Mouse (Mus musculus): ENCODE measurements around the gene Pitpnb. TPM values are rescaled to one million over a fixed set of nuclear protein-coding genes. Genes with fewer than 3 reads are reported as not detected.

Gene Pitpnb
- 33.3 and 36.0 TPM in 2 replicates for polyA plus RNA-seq (2015; fragmentation: Nextera tagmentation; extraction: Ambion mirVana)

DNA sequence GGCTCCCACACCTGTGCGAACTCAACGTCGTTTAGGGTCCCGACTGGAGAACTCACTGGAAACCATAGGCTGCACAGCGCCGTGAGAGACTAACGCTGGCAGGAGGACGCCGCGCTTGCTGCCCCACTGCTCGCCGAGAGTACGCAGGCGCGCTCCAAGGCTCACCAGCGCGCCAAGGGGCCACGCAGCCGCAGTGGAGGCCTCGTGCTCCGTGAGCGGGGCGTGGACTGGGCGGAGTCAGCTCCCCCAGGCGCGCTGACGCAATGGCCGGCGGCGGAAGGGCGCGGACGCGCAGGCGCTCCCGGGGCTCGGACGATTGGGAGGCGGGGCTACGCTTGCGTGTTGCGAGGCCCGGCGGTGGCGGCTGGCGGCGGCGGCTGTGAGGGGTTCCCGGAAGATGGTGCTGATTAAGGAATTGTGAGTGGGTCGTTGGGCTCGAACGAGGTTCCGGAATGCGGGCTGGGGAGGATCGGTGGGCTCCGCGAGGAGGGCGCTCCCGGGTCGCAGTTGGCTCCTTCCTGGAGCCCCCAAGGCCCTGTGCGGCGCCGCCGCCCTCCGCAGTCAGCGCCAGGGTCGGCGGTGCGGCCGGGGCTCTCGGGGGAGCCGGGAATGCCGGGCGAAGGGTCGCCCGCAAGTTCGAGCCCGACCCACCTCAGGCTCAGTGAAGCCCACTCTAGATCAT is at the start of gene Pitpnb:
Pitpnb (plus strand) TSS at position 347 of the 682 bp plus-strand sequence.
- peak; percentile 96 for ATAC-seq (ENCODE audit: insufficient read depth)
- peaks cover 46% of the 10 kb centered on the region for H3K4me1 ChIP-seq (replicated peaks)
- H3K4me2 ChIP-seq: peak within 1 kb of the TSS; percentile 77
- H3K9ac ChIP-seq: peak within 1 kb of the TSS; percentile 96
- peaks cover 25% of the 10 kb centered on the region for H3K36me3 ChIP-seq (replicated peaks)
- no peaks in the 10 kb centered on the region for H3K27me3 ChIP-seq
- WGBS (ENCODE audit: insufficient replicate concordance): under 1% methylated on average over 78 of the region's 78 CpGs
- no peaks in the 10 kb centered on the region for H3K9me3 ChIP-seq (replicated peaks)
- H3K4me3 ChIP-seq (replicated peaks): peak within 1 kb of the TSS; percentile 96
- H3K27ac ChIP-seq (replicated peaks): peak within 1 kb of the TSS; percentile 74

DNA sequence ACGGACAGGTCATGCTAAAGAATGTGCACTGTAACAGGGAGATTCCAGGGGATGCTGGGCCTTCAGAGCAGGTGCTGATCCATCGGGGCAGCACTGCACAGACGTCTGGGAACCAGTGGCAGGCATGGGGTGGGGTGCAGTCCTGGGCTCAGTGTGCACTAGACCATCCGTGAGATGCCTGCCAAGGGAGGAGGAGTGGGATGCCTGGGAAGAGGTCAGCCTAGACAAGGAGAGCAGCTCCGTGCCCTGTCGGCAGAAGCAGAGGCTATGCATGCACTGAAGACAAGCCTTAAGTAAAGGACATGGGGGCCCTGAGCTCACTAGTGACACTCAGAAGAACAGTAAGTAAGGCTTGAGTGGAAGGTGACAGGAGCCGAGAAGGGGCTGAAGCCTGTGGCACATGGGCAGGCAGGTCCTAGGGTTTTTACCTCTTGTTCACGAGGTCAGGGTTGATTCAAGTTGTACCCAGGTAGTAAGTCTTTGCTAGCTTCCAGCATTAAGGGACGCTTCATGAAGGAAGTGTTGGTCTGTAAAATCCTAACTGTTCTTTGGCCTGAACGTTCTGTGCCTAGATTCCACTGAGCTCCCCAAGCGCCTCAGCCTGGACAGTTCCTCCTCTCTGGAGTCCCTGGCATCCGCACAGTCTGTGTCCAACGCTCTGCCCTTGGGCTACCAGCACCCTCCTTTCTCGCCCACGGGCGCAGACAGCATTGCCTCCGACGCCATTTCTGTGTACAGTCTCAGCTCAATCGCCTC is 46.0 kb upstream of the Pitpnb start:
- no peak overlapping the region for H3K9ac ChIP-seq
- no peak overlapping the region for H3K4me2 ChIP-seq
- no peaks in the 10 kb centered on the region for H3K27me3 ChIP-seq
- no peaks in the 10 kb centered on the region for H3K9me3 ChIP-seq (replicated peaks)
- ATAC-seq (ENCODE audit: insufficient read depth): no peak
- H3K4me3 ChIP-seq (replicated peaks): no peak overlapping the region
- no peak overlapping the region for H3K27ac ChIP-seq (replicated peaks)
- peaks cover 3% of the 10 kb centered on the region; the same call in 1 of the 2 replicates for H3K4me1 ChIP-seq (replicated peaks)
- WGBS (ENCODE audit: insufficient replicate concordance): 71% methylated on average over 19 of the region's 19 CpGs
- H3K36me3 ChIP-seq (replicated peaks): no peaks in the 10 kb centered on the region

DNA sequence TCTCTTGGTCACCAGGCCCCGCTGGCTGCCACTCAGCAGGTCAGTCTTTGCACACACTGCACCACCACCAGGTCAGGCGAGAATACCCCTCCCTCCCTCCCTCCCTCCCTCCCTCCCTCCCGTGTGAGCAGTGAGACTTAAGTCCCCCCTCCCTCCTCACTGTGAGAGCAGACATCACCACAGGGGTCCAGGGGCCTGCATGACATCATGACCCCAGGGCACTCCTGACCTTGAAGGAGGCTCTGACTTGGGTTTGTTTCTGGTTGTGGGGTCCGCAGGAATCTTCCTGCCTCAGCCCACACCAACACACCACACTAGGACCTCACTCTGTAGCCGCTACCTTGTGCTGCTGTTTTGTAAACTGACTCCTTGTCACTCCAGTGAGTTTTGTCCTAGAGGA is 43.0 kb upstream of the Pitpnb start:
- Histone ChIP-seq H3K36me3 (replicated peaks) (no peaks in the 10 kb centered on the region), H3K9ac (no peak overlapping the region), H3K9me3 (replicated peaks) (no peaks in the 10 kb centered on the region), H3K4me2 (no peak overlapping the region), H3K4me1 (replicated peaks) (peaks cover 3% of the 10 kb centered on the region; the same call in 1 of the 2 replicates), H3K4me3 (replicated peaks) (no peak overlapping the region), H3K27me3 (no peaks in the 10 kb centered on the region), H3K27ac (replicated peaks) (0 out of 2 replicates have a peak overlapping the region, but pooled peaks have one; percentile 56)
- ATAC-seq (ENCODE audit: insufficient read depth): no peak
- 65% methylated on average over 5 of the region's 5 CpGs for WGBS (ENCODE audit: insufficient replicate concordance)

DNA sequence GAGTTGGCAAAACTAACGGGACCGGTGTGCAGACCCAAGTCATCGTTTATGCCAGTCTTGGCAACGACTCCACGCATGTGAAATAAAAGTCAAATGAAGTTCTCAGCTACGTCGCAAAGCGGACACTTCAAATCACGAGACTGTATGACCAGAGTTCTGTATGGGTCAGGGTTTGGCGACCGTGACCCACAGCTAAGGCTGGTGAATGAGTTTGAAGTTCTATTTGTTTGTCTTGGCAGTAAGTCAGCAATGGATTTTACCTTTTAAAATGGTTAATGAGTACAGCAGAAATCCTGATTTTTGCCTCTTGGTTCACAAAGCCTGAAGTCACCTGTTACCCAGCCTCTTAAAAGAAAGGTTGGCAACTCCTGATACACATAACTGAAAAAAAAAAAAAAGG is 42.1 kb upstream of the Pitpnb start:
- H3K4me3 ChIP-seq (replicated peaks): no peak overlapping the region
- H3K36me3 ChIP-seq (replicated peaks): no peaks in the 10 kb centered on the region
- H3K4me2 ChIP-seq: peak overlapping the region; percentile 23; the same call in 1 of the 2 replicates
- 70% methylated on average over 11 of the region's 11 CpGs for WGBS (ENCODE audit: insufficient replicate concordance)
- H3K27ac ChIP-seq (replicated peaks): peak overlapping the region; percentile 56; the same call in 1 of the 2 replicates
- peaks cover 3% of the 10 kb centered on the region; the same call in 1 of the 2 replicates for H3K4me1 ChIP-seq (replicated peaks)
- no peaks in the 10 kb centered on the region for H3K9me3 ChIP-seq (replicated peaks)
- no peak overlapping the region for H3K9ac ChIP-seq
- no peaks in the 10 kb centered on the region for H3K27me3 ChIP-seq
- ATAC-seq (ENCODE audit: insufficient read depth): peak; percentile 47

DNA sequence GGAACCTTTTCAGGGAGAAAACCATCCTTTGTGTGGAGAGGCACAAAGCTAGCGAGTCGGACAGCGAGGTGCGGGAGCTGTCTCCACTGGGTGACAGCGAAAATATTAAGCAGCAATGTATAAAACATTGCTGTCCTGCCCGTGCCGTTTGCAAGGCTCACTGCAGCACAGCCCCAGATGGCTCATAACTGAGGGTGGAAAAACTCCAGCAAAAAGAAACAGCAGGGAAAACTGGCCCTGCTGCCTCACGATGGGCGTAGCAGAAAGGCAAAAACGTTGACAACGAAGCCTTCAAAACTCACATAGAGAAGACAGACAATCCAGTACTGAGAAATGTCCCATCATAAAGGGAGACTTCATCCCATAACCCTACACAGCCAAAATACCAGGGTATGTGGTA is 40.5 kb upstream of the Pitpnb start:
- WGBS (ENCODE audit: insufficient replicate concordance): 71% methylated on average over 11 of the region's 11 CpGs
- no peaks in the 10 kb centered on the region for H3K27me3 ChIP-seq
- no peak for ATAC-seq (ENCODE audit: insufficient read depth)

DNA sequence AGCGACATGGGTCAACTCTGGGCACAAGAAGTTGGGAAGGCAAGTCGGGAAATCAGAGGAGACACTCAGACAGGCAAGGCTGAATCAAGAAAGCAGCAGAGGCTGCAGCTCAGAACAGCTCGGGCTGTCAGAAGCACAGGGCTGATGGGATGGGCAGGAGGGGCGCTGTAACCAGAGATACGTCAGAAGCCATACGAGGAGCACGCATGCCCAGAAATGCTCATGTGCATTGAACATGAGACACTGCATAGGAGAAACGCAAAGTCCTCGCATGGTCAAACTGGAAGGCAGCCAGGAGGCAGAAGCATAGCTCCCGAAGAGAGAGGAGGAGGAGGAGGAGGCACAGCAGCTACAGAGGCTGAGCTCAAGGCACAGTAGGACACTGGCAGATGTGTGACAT is 38.9 kb upstream of the Pitpnb start:
- no peaks in the 10 kb centered on the region for H3K9me3 ChIP-seq (replicated peaks)
- H3K9ac ChIP-seq: no peak overlapping the region
- no peak overlapping the region for H3K27ac ChIP-seq (replicated peaks)
- WGBS (ENCODE audit: insufficient replicate concordance): 59% methylated on average over 10 of the region's 10 CpGs
- H3K4me3 ChIP-seq (replicated peaks): no peak overlapping the region
- H3K4me1 ChIP-seq (replicated peaks): peaks cover 3% of the 10 kb centered on the region; the same call in 1 of the 2 replicates
- no peak overlapping the region for H3K4me2 ChIP-seq
- no peak for ATAC-seq (ENCODE audit: insufficient read depth)
- no peaks in the 10 kb centered on the region for H3K27me3 ChIP-seq
- H3K36me3 ChIP-seq (replicated peaks): no peaks in the 10 kb centered on the region

More for the DNA sequence above, 40.5 kb upstream of the Pitpnb start:
- H3K4me1 ChIP-seq (replicated peaks): peaks cover 3% of the 10 kb centered on the region; the same call in 1 of the 2 replicates
- no peak overlapping the region for H3K27ac ChIP-seq (replicated peaks)
- no peaks in the 10 kb centered on the region for H3K9me3 ChIP-seq (replicated peaks)
- no peak overlapping the region for H3K4me2 ChIP-seq
- H3K9ac ChIP-seq: no peak overlapping the region
- no peak overlapping the region for H3K4me3 ChIP-seq (replicated peaks)
- H3K36me3 ChIP-seq (replicated peaks): no peaks in the 10 kb centered on the region

DNA sequence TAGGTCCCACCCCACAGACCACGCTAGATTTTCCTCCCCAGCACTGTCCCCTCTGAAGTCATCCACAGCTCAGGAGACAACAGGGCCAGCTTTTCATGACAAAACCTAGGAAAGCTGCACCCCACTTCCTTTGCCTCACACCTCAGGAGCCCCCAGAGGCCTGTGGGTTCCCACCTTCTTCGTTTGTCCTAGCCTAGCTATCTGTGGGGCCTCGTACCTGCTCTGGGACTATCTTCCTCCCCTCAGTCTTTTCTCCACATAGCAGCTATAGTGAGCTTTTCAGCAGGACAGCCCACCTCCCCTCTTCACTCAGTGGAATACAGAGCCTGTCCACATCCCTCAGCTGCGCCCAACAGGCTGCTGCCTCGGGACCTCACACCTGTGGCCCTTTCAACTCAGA is 32.8 kb upstream of the Pitpnb start:
- Histone ChIP-seq H3K9ac (no peak overlapping the region), H3K27ac (replicated peaks) (no peak overlapping the region), H3K4me1 (replicated peaks) (peaks cover under 1% of the 10 kb centered on the region; the same call in 1 of the 2 replicates), H3K4me2 (no peak overlapping the region), H3K27me3 (no peaks in the 10 kb centered on the region), H3K9me3 (replicated peaks) (no peaks in the 10 kb centered on the region), H3K4me3 (replicated peaks) (no peak overlapping the region), H3K36me3 (replicated peaks) (no peaks in the 10 kb centered on the region)
- 51% methylated on average over 5 of the region's 5 CpGs for WGBS (ENCODE audit: insufficient replicate concordance)
- ATAC-seq (ENCODE audit: insufficient read depth): no peak

DNA sequence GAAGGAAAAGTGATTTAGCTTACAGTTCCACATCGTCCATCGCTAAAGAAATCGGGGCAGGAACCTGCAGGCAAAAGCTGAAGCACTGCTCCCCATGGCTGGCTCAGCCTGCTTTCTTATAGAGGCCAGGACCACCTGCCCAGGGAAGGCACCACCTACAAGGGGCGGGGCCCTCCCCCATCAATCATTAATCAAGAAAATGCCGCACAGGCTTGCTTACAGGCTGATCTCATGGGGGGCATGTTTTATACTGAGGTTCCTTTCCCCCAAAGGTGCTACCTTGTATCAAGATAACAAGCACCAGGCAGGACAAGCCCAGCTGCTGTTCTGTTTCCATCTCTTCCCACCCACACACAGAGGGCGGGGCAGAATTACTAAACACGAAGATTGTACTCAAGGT is 31.9 kb upstream of the Pitpnb start:
- no peaks in the 10 kb centered on the region for H3K9me3 ChIP-seq (replicated peaks)
- WGBS (ENCODE audit: insufficient replicate concordance): 39% methylated on average over 7 of the region's 7 CpGs
- no peaks in the 10 kb centered on the region for H3K27me3 ChIP-seq
- H3K4me1 ChIP-seq (replicated peaks): peaks cover 3% of the 10 kb centered on the region; the same call in 1 of the 2 replicates
- H3K4me3 ChIP-seq (replicated peaks): no peak overlapping the region
- no peak overlapping the region for H3K9ac ChIP-seq
- no peak overlapping the region for H3K27ac ChIP-seq (replicated peaks)
- no peaks in the 10 kb centered on the region for H3K36me3 ChIP-seq (replicated peaks)
- ATAC-seq (ENCODE audit: insufficient read depth): no peak
- H3K4me2 ChIP-seq: no peak overlapping the region

DNA sequence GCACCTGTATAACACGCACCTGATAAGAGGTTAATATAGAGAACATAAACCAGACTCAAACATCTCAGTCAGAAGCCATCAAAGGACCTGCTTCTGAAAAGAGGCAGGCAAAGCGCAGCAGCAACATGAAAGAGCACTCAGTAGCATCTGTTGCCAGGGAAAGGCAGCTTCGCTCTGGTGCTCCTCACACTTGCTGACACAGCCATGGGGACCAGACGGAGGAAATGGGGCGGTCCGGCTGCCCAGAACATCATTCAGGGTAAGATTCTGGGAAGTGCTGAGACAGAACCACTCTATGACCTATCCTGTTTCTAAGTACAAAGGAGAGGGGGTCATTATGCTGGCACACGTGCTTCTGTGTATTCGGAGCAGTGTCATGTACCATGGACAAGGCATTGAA is 29.8 kb upstream of the Pitpnb start:
- 72% methylated on average over 8 of the region's 8 CpGs for WGBS (ENCODE audit: insufficient replicate concordance)
- ATAC-seq (ENCODE audit: insufficient read depth): no peak

DNA sequence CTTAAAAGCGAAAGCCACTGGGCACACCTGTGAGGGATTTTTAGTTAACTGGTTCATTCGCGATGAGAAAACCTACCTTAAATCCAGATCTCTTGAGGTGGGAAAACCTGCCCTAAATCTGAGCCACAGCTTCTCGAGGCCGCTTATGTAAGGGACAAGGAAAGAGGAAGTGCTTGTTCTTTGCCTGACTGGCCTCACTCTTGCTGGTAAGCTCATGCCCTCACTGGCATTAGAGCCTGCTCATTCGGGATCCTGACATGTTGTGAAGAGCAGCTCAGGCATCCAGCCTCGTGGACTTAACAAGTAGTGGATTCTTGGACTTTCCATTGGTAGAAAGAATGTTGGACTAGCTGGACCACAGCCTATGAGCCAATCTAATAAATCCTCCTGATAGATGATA is 28.8 kb upstream of the Pitpnb start:
- no peak overlapping the region for H3K9ac ChIP-seq
- H3K9me3 ChIP-seq (replicated peaks): no peaks in the 10 kb centered on the region
- no peak for ATAC-seq (ENCODE audit: insufficient read depth)
- H3K4me1 ChIP-seq (replicated peaks): peaks cover 3% of the 10 kb centered on the region; the same call in 1 of the 2 replicates
- H3K27ac ChIP-seq (replicated peaks): no peak overlapping the region
- no peaks in the 10 kb centered on the region for H3K36me3 ChIP-seq (replicated peaks)
- H3K4me3 ChIP-seq (replicated peaks): no peak overlapping the region
- no peak overlapping the region for H3K4me2 ChIP-seq
- H3K27me3 ChIP-seq: no peaks in the 10 kb centered on the region
- 46% methylated on average over 7 of the region's 7 CpGs for WGBS (ENCODE audit: insufficient replicate concordance)

More for the DNA sequence above, 29.8 kb upstream of the Pitpnb start:
- Histone ChIP-seq H3K9me3 (replicated peaks) (no peaks in the 10 kb centered on the region), H3K27ac (replicated peaks) (no peak overlapping the region), H3K4me1 (replicated peaks) (peaks cover 3% of the 10 kb centered on the region; the same call in 1 of the 2 replicates), H3K4me2 (no peak overlapping the region), H3K36me3 (replicated peaks) (no peaks in the 10 kb centered on the region), H3K9ac (no peak overlapping the region), H3K27me3 (no peaks in the 10 kb centered on the region), H3K4me3 (replicated peaks) (no peak overlapping the region)

DNA sequence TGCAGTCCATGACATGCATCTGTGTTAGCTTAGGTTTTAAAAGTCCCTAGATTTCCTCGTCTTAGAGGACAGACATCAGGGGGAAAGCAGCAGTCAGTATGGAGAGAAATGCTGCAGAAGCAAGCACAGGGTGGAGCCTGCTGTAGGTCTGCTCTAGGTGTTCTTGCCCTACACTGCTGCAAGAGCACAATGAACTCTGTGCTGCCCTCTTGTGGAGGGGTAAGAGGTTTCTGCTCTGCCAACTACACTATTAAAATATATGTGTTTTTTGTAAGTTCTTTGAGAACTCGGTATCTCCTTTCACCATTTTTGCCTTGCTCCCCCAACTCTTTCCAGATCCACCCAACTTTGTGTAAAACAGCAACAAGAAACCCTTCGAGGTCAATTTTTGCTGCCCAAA is 25.8 kb upstream of the Pitpnb start:
- H3K4me3 ChIP-seq (replicated peaks): no peak overlapping the region
- H3K9ac ChIP-seq: no peak overlapping the region
- no peak for ATAC-seq (ENCODE audit: insufficient read depth)
- H3K9me3 ChIP-seq (replicated peaks): no peaks in the 10 kb centered on the region
- 67% methylated on average over 3 of the region's 3 CpGs for WGBS (ENCODE audit: insufficient replicate concordance)
- H3K27ac ChIP-seq (replicated peaks): no peak overlapping the region
- H3K4me2 ChIP-seq: no peak overlapping the region
- H3K27me3 ChIP-seq: no peaks in the 10 kb centered on the region
- H3K4me1 ChIP-seq (replicated peaks): peaks cover 3% of the 10 kb centered on the region; the same call in 1 of the 2 replicates
- no peaks in the 10 kb centered on the region for H3K36me3 ChIP-seq (replicated peaks)
